Mouse (Mus musculus): ENCODE measurements around the gene Gm3880.
"Not testable (repeated sequence)": the region's sequence is repeated elsewhere in the genome, so short reads cannot be mapped to it uniquely, and the experiment has no call there.

Gene Gm3880

DNA sequence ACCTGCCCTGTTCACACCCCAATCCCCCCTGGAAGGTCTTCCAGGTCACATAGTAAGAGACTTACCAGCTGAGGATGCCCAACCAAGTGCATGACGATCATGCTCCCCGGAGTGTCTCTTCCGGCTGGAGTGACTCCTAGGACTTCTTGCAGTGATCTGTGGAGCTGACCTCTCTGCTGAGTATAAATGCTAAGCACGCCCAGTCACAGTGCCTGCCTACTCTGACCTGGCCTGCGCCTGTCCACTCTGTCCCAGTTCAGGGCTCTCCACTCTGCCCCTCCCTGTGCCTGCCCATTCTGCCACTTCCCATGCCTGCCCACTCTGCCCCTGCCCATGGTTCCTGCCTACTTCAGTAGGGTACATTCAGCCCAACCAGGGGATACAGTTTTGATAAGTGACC lies at the start of gene Gm3880:
Gm3880 (minus strand) TSS at position 101 of the 400 bp plus-strand sequence.
- not testable (repeated sequence) for DNase-seq (ENCODE audit: low spot score in 2 of 2)

DNA sequence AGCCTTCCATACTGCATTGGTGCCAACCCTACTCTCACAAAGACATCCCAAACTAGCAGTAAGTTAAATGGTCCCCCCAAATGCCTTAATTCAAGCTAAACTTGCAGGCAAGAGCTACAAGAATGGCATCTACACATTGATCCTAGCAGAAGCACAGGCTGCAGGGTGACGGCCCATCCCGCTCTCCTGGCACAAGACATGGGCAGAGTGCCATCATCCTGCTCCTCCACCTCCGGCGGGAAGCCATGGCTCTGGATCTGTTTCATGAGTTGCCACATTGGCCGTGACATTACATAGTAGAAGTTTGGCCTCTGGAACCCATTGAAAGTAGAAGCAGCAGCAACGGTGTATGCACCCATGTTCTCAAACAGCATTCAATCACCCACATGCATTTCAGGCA lies 37.5 kb upstream of the Gm3880 start:
- not testable (repeated sequence) for DNase-seq (ENCODE audit: low spot score in 2 of 2)

DNA sequence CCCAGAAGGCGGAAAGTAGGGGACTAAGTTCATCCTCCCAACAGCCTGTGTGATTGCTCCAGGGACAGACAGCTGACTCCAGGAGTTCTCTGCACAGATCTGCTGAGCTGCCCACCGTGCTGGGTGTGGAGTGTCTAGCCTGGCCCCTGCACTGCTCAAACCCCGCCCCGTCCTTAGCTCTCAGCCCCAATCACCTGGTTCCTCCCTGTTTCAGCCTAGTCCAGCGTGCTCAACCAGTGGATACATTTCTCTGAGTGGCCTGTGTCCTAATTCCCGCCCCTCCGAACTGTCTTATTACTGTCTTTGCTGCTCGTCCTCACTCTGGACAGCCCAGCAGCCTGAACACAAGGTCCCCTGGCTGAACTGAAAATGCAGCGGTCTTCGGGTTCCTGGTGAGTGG lies 20.8 kb upstream of the Gm3880 start, which contains the start of the genes Gm9112 and Dmrtc1b:
Gm9112 (minus strand) TSS at position 101 of the 400 bp plus-strand sequence.
Dmrtc1b (plus strand) TSS at position 331 of the 400 bp plus-strand sequence.
- not testable (repeated sequence) for DNase-seq (ENCODE audit: low spot score in 2 of 2)

DNA sequence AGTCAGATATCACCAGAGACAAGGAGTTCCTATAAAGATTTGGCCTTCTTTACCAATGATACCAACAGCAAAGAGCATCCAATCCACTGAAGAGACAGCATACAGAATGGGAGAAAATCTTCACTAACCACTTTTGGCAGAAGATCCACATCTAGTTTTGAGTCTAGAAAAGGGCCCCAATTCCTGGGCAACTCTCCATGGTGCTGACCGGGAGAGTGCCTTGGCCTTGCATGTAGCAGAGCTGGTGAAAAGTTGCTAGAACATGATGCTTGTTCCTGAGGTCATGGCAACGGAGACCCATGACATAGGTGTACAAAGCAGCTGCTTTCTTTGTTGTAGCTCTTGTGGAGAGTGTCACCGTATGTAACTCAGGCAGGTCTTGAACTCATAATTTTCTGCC lies 13.9 kb upstream of the Gm3880 start:
- DNase-seq (ENCODE audit: low spot score in 2 of 2) = not testable (repeated sequence)

DNA sequence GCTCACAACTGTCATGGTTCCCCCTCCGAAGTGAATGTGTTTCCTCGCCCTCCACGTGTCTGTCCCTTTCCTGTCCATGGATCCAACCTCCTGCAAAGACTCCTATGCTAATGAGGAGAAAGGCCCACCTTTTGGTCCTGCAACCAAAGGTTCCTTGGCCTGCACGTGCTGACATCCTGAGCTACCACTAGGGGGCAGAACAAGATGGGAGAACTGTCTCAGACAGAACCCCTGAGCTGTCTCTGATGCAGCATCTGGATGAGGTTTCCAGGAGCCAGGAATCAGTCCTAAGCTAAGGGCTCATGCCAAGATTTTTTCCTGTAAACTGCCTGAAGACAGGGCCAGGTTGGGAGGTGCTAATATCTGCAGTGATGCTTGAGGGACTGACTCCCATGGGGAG lies 2.5 kb upstream of the Gm3880 start:
- not testable (repeated sequence) for DNase-seq (ENCODE audit: low spot score in 2 of 2)

DNA sequence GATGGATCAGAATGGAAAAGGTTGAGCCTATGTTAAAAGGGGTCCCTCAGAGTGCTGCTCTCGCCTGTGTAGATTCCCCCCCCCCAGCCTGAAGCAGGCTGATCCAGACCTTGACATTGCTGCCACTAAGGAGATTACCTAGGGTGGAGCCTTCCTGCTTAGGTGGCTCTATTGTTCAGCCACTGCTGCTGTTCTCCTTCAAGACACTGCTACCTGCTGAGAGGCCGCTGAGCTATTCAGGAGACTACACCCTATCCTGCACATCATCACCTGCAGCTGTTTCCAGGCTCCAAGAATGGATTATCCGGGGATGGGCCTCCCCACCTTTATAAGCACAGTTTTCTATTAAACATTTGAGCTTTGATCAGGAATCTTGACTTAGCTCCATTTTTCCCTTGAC lies 2.1 kb downstream of the Gm3880 start:
- DNase-seq (ENCODE audit: low spot score in 2 of 2) = not testable (repeated sequence)

DNA sequence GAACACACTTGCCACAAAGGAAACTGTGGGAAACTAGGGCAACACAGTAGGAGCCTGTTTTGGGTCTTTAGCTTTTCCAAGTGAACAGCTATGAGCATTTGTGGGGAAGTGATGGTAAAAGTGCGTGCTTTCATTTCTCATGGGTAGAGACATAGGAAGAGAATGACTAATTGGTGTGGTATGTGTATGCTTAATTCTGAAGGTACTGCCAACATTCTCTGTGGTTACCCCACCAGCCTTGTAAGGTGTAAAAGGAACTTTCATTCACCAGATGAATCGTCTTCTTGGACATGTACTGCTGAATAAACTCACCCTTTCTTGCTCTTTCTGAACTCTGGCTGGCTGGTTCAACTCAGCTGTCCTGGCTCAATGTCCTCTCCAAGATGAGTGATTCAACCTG lies 20.1 kb downstream of the Gm3880 start:
- DNase-seq (ENCODE audit: low spot score in 2 of 2) = no peak

DNA sequence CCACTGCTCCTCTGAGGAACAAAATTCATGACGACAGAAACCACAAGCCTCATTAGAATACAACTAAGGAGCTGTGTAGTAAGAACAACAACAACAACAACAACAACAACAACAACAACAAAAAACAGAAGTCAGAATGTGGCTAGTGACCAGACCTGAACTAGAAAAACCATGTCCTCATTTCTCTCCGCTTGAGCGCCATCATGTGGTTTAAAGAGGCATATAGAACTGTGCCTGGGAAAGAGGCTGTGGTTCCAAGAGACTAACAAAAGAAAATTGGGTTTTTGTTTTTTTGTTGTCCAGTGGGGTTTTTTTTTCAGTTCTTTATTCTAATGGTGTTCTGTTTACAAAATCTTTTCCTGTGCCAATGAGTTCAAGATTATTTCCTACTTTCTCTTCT lies 26.1 kb downstream of the Gm3880 start:
- DNase-seq (ENCODE audit: low spot score in 2 of 2) = peak in 1 of 2 experiments; percentile 3

DNA sequence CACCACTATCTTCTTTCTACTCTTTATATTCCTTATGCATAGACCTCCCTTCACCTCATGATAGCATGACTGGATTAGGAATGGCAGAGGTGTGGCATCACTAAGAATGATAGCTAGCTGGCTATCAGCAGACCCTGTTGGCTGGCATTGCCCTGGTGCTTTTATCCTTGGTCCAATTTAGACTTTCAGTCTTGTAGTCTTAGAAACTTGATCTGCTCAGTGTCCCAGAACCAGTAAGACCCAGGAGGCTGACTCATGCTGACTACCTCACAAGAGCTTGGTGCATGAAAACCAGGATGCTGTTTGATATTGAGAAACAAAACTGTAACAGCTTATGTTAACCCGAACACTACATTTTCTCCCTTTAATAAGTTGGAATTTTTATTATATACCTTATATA lies 41.1 kb downstream of the Gm3880 start:
- DNase-seq (ENCODE audit: low spot score in 2 of 2) = no peak

DNA sequence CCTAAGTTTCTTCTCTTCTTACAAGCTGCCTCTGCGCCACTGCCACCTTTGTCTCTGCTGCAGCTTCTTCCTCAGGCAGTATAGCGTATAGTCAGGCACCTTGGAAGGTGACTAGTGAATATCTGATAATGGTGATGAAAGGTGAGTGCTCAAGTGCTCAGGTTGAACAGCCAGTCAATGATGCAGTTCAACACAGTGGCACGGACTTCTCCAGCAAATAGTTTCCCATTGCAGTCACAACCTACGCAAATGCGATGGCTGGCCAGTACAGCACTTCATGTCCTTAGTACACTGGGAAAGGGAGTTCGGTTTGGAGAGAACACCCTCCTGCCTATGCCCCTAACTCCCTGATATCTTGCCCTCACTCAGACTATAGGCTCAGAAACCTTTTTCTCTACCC lies 41.6 kb downstream of the Gm3880 start:
- DNase-seq (ENCODE audit: low spot score in 2 of 2) = no peak

DNA sequence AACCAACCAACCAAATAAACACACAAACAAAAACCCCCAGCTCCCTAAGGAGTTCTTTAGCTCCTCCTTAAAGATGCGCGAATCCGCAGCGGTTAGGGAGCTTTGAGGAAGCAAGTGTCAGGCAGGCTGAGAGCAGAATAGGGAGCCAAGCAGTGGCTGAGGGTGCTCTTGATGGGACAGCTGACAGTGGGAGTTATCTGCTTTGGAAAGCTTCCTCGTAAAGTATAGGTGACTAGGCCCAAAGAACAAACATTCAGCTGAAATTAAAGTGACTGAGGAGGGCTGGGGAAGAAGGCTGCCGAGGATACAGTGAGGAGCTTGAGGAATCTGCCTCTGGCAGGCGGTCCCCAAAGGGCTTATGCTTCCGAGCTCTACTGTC lies 42.2 kb downstream of the Gm3880 start:
- DNase-seq (ENCODE audit: low spot score in 2 of 2) = no peak

DNA sequence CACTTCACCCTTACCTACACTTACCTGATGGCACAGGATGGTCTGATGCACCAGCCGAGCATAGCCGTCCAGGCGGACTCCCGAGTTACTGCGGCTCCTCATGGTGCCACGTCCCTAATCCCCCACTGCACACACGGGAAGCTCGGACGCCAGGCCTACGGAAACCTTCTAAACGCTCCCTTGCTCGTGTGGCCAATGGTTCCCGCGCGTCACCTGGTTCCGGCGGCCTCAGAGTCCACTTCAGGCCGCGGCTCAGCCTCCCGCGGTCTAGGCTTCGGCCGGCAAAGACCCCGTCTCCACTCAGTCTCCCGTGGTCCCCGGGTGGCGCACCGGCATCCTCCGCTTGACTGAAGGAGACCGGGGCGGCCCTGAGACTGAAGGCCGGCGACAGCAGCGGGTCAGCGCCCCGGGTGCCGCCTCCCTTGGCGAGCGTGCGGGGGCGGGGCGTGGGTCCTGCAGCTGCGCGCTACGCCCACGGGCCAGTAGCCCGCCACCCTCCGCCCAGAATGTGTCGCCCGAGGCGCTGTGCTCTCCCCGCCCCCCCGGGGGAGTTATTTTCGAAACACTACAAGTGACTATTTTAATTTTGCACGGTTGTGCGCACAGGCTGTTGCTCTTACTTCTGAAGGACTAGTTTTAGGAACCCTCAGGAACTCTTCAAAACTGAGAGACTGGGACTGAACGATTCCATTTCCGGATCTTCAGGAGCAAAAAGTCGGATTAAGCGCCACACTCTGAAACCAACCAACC lies 42.8 kb downstream of the Gm3880 start, which contains the start of gene Phka1:
Phka1 (minus strand) TSS at position 424 of the 750 bp plus-strand sequence.
- peak; percentile 44 to 61 for DNase-seq (ENCODE audit: low spot score in 2 of 2)
